Mouse (Mus musculus) adrenal gland, postnatal 36 days (tissue): ENCODE data around the gene Irx3. TPM values are rescaled to one million over a fixed set of nuclear protein-coding genes. Genes with fewer than 3 reads are reported as not detected.

Experiments used
- DNase-seq, 2 experiments: peaks; one replicate each; pipeline ENCODE4 v3.0.0; 2021; ENCODE audit warnings: mixed read lengths in 1 of 2
- total RNA-seq, 2 experiments: library from RNA; stranded (reverse); gene quantifications; 2 replicates each; pipeline ENCODE4 v1.2.3; 2021

Irx3 gene
- total RNA-seq, 2 experiments from 2014 or later = 9.0 to 9.5 TPM

GRCm38 (mm10) chr8:91802401-91803322 is 795 bp upstream of the Irx3 start:
- DNase-seq = no peak

- peak; percentile 79 to 82 for DNase-seq
Measured at GRCm38 (mm10) chr8:91801241-91801811, 541 bp downstream of the Irx3 start.

- DNase-seq = peak; percentile 26 to 41
Measured at GRCm38 (mm10) chr8:91800523-91801240, 1.2 kb downstream of the Irx3 start.

GRCm38 (mm10) chr8:91799681-91800522 is 2.0 kb downstream of the Irx3 start:
- DNase-seq = peak; percentile 26 to 39

- DNase-seq = no peak
Measured at GRCm38 (mm10) chr8:91799016-91799581, 2.8 kb downstream of the Irx3 start.

DNA sequence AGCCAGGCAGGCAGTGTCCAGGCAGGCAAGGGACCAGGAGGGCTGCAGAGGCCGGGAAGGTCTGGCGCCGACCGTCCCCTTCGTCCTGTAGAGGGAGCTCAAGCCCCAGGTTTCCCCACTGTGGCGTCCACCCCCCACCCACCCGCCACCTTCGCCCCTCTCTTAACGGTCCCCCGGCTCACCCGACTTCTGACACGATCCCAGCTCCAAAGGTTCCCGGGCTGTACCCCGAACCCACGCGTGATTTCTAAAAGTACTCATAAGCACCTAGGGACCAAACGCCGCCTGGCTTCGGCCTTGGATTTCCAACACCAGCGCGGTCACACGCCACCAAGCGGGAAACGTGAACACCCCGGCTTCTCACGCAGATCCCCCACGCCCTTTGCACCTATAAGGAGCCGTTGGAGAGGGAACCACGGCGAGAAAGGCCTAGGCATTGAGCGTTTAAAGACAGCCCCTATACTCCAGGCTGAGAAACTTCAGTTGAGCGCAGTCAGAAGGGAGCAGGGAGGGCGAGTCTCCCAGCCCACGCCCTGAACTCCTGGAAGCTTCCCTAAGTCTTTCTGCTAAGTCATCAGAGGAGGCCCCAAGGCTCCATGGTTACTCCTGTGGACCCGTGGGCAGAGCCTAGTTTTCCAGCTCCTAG is 4.1 kb downstream of the Irx3 start:
- peak; percentile 75 to 79 for DNase-seq

- DNase-seq = no peak
Measured at GRCm38 (mm10) chr8:91793846-91794245, 8.0 kb downstream of the Irx3 start.

GRCm38 (mm10) chr8:91787194-91787895 is 14.5 kb downstream of the Irx3 start:
- no peak for DNase-seq

DNA sequence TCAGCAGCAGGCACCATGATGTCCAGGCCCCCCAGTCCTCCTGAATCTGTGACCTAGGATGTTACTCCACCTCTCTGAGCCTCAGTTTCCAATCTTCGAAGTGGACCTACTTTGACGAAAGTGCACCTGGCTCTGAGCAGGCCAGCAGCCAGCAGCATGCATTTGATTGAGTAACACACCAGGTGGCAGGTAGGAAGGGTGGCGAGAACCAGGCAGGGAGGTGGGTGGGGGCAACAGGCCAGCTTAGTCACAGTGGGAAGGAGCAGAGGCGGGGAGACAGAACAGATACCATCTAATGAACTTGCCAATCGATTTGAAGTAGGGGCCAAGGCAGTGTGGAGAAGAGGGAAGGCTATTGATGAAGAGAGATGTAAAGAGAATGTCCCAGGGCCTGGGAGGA is 18.9 kb downstream of the Irx3 start:
- DNase-seq = no peak

- no peak for DNase-seq
Measured at GRCm38 (mm10) chr8:91782201-91782600, 19.7 kb downstream of the Irx3 start.

DNA sequence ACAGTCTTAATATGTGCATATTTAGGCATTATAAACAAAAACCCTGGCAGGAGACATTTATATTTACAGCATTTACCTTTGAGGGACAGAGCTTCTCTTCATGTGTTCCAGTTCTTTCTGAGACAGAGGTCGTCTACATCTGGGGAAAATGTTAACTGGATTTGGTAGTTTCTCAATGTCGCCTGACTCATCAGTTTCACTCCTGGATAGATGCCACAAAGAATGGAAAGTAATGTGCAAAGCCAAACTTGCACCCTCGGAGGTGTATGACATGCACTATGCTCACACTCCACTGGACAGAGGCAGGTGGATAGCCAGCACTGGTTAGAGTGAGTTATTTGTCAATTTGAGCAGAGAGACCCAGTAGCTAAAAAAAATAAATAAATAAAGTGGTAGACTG is 21.2 kb downstream of the Irx3 start:
- peak in 1 of 2 experiments; percentile 40 for DNase-seq

DNA sequence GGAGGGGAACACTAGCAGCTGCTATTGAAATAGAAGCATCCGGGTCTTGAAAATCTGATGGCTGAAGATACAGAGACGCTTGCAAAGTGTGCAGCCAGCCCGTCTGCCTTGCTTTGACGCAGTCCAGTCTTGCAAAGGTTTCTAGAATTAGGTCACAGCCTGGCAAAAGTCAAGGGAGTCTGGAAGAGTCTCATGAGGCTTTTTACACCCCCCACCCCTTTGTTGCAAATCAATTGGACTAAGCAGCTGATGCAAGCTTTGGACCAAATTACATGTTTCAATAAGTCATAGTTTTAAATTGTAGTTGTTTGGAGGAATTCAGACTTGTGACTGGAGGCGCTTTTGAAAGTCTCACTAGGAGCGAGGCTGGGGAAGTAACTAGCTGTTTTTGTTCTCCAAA is 33.0 kb downstream of the Irx3 start:
- DNase-seq = no peak

DNA sequence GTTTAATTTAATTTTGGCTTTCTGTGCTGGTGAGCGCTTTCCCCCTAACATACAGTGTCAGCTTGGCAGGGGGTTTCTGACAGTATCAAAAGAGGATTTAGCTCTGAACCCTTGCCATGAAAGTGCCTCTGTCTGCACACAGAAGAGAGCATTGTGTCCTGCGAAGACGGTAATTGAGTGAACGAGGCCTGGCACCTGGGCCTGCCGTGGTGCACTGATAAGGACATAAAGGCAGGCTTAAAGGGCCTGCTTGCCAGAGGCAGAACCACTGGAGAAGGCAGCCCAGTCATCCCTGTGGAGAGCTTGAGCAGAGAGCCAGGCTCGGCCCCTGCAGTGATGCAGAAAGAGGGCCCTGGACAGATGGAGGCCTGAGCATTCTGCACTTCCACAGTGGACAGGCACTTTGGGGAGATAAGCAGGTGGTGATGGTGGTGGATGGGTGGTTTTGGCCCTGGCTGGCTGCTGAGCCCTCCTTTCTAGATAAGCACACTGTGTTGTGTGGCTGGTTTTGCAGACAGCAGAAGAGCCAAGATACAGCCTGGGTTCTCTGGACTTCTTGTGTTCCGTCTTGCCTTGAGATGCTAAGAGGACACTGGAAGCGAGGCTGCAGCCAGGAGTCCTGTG is 36.3 kb downstream of the Irx3 start:
- peak; percentile 3 to 7 for DNase-seq

GRCm38 (mm10) chr8:91755566-91755965 is 46.3 kb downstream of the Irx3 start:
- DNase-seq = no peak

GRCm38 (mm10) chr8:91755062-91755461 is 46.8 kb downstream of the Irx3 start:
- no peak for DNase-seq

- no peak for DNase-seq
Measured at GRCm38 (mm10) chr8:91750794-91751125, 51.1 kb downstream of the Irx3 start.

- DNase-seq = no peak
Measured at GRCm38 (mm10) chr8:91750096-91750793, 51.6 kb downstream of the Irx3 start.

DNA sequence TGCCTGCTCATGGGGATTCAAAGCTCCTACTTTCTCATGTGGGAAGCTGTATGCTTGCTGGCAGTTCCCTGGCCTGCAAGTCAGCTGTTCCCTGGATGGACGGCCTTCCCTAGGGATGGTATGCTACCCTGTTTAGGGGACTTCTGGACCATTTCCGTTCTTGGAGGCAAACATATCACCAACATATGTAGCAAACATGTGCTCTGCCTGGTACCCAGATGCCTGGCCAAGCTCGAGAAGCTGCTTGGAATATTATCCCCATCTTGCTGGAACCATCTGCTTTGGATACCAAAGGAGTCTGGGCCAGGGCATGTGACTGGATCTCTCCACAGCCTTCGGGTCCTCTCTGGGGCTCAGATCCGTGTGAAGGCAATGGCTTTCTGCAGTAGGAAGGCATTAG is 52.5 kb downstream of the Irx3 start:
- DNase-seq = no peak
